Mouse (Mus musculus): Measurements from ENCODE around the gene Atp5f1. TPM values are rescaled to one million over a fixed set of nuclear protein-coding genes. Genes with fewer than 3 reads are reported as not detected.
A peak's percentile ranks its signal among the peaks of the same experiment; 100 is the strongest.

Gene Atp5f1
- polyA plus RNA-seq, 1 experiment: 309 TPM

DNA sequence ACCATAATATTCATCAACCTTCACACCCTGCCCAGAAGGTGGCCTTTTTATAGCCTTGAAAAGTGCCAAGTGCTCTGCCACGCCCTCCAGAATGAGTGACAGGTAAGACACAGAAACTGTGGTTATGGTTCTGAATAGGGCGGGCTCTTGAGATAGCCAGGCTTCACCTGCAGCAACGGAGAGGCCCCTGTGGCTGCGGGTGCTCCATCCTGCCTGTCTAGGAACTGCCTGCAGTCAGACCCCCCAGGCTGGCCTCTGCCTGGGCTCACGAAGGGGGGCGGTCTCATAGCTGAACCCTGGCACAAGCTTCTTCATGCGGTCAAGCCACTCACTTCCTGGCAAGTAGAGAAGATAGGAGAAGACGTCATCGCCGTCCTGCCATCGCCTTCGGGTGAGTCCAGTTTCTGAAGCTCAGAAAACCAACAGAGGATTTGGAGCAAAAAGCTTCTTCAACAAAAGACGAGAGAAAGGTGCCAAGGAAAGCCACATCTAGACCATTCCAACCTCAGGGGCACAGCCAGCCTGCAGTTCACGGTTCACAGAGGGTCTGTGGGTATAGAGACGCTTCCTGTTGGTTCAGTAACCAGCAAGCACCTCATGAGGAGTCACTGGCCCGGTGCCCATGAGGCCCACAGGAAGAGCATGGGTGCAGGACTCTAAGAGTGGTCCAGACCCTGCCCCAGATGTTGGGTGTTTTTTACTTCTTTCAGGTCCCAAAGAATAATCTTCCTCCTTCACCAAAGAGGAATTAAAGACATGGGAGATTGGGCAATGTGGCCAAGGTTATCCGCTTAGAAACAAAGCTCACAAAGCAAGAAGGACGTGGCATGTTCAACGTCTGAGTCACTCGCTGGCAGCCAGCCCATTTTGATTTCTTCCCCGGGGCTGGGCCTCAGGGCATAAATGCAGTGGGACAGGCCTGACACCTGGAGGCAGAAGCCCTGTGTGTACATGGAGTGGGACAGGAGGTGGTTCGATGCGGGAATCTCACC is 65.0 kb downstream of the Atp5f1 start:
- no peak overlapping the region for H3K27ac ChIP-seq (ENCODE audit: insufficient read depth, low read length)

DNA sequence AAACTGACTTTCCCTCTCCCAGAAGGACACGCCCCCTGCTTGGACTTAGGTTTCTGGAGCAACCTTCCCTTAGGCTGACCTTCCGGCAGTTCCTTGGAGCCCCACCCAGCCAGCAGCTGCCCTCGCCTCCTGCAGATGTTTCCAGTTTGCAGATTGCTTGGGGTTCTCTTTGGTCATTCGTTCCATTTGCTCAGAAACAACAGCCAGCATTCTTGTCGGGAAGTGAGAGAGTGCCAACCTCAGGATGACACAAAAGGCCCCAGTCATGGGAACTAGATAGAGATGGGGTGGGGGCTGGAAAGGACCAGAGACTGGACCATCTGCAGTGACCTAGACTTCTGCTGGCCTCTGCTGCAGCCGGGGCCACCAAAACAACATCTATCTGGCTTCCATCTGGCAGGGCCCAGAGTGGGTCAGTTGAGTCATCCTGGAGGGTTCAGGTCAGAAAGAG is 65.9 kb downstream of the Atp5f1 start:
- TF ChIP-seq CTCF (IDR thresholded peaks at IDR 0.05; ENCODE audit: extremely low read depth, insufficient read depth, low read length) (no peak), POLR2A (IDR thresholded peaks at IDR 0.05; ENCODE audit: extremely low read depth, insufficient read depth, low read length) (no peak)
- Histone ChIP-seq H3K4me3 (ENCODE audit: insufficient read depth, low read length) (no peak overlapping the region), H3K27ac (ENCODE audit: insufficient read depth, low read length) (no peak overlapping the region)

More for the DNA sequence above, 65.0 kb downstream of the Atp5f1 start:
- TF ChIP-seq CTCF (IDR thresholded peaks at IDR 0.05; ENCODE audit: extremely low read depth, insufficient read depth, low read length): peak; percentile 39; the same call in 1 of the 2 replicates
- TF ChIP-seq POLR2A (IDR thresholded peaks at IDR 0.05; ENCODE audit: extremely low read depth, insufficient read depth, low read length): no peak
- Histone ChIP-seq H3K4me1 (ENCODE audit: control insufficient read depth, insufficient read depth, low read length) (peaks cover 2% of the 10 kb centered on the region; the same call in 1 of the 2 replicates), H3K4me3 (ENCODE audit: insufficient read depth, low read length) (no peak overlapping the region)

More for the DNA sequence above, 65.9 kb downstream of the Atp5f1 start:
- H3K4me1 ChIP-seq (ENCODE audit: control insufficient read depth, insufficient read depth, low read length): peaks cover 2% of the 10 kb centered on the region; the same call in 1 of the 2 replicates

Other genes with a start within 250 kb of the Atp5f1 start
- 50.0 and 51.0 TPM in 2 replicates for gene Rap1a, start 158.8 kb downstream of the Atp5f1 start, polyA plus RNA-seq (2012; rRNA removed)
- gene Adora3, start 89.2 kb downstream of the Atp5f1 start, polyA plus RNA-seq (2012; rRNA removed): 1.5 and 2.0 TPM in 2 replicates
- gene Tmigd3, start 89.2 kb downstream of the Atp5f1 start, polyA plus RNA-seq (2012; rRNA removed): 0.15 TPM in 1 of 2 replicates, not detected in the other
- 1.8 and 2.0 TPM in 2 replicates for gene I830077J02Rik, start 27.4 kb downstream of the Atp5f1 start, polyA plus RNA-seq (2012; rRNA removed)
- gene Wdr77, start 730 bp downstream of the Atp5f1 start, polyA plus RNA-seq (2012; rRNA removed): 43.1 and 47.0 TPM in 2 replicates
- 9.1 and 10.2 TPM in 2 replicates for gene Ovgp1, start 13.6 kb upstream of the Atp5f1 start, polyA plus RNA-seq (2012; rRNA removed)
- 0.38 and 1.5 TPM in 2 replicates for gene Pifo, start 54.5 kb upstream of the Atp5f1 start, polyA plus RNA-seq (2012; rRNA removed)
- gene Chil5, start 72.7 kb upstream of the Atp5f1 start, polyA plus RNA-seq (2012; rRNA removed): 0.19 TPM in 2 replicates
- 2.8 and 3.6 TPM in 2 replicates for gene Chia1, start 153.1 kb upstream of the Atp5f1 start, polyA plus RNA-seq (2012; rRNA removed)
- gene Chil3, start 207.5 kb upstream of the Atp5f1 start, polyA plus RNA-seq (2012; rRNA removed): 0.09 and 0.21 TPM in 2 replicates

All from cortical plate, adult 2 months (tissue).